In the genomic region with DNA sequence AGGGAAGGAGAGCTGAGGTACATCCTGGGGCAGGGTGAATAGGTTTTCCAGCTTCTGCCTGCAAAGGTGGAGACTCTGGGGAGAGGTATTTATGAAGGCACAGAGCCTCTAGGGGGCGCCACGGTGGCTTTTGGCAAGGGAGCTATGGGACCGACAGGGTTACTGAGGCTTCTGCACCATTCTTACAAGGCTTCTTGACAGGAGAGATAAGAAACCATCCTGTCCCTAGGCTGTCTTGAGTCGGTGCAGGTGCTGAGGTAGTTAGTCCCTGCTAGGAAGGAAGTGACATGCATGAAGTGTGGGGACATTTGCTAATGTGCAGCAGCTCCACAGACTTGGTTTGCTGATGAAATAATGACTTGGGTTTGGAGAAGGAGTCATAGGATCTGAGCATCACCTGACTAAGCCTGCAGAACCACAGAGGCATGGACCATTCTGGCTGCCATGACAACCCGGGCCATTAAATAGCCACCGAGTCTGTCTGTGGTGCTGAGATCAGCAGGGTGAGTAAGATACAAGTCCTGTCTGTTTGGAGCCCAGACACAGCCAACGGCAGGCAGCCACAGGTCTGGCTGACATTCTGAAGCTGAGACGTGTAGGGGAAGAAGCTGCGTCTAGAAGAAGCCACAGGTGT, we compare ENCODE assay signal across 9 mouse cellular contexts. TPM values are rescaled to one million over a fixed set of nuclear protein-coding genes. Genes with fewer than 3 reads are reported as not detected.
DNase-seq lines count a peak whose midpoint lies in the region; ATAC-seq and TF ChIP-seq lines count a peak whose summit lies in the region.
"Had no signal": no experiment of that assay in that cellular context is flagged by ENCODE, and none has a peak within 500 bp of the region (broad histone marks: within the 10 kb centered on the region; RNA-seq: fewer than 3 reads in every experiment).

No protein-coding gene starts in this region.

- no peak for ATAC-seq in stomach, postnatal 0 days (ENCODE audit: low FRiP score, low TSS enrichment)

- H3K4me1 ChIP-seq in stomach, postnatal 0 days (replicated peaks; ENCODE audit: control insufficient read depth, insufficient read depth) = no peaks in the 10 kb centered on the region

- no peak overlapping the region for H3K27ac ChIP-seq in stomach, postnatal 0 days (replicated peaks)
- H3K27ac ChIP-seq: macrophage had no signal

- no peak overlapping the region for H3K4me3 ChIP-seq in stomach, postnatal 0 days (ENCODE audit: low read depth, low read length)

- H3K27me3 ChIP-seq in stomach, postnatal 0 days (ENCODE audit: control insufficient read depth, insufficient read depth, low read length) = peaks cover 13% of the 10 kb centered on the region

- no peak for TF ChIP-seq POLR2A in brain, embryonic 14.5 days (IDR thresholded peaks at IDR 0.05; ENCODE audit: borderline replicate concordance, extremely low read depth, insufficient read depth, insufficient read length, poor library complexity, severe bottlenecking)

- 18% methylated on average over 9 of the region's 9 CpGs for WGBS in stomach, postnatal 0 days

- TF ChIP-seq EP300 in stomach, postnatal 0 days (optimal IDR thresholded peaks at IDR 0.05) = no peak

- TF ChIP-seq CTCF in brain, embryonic 14.5 days (IDR thresholded peaks at IDR 0.05; ENCODE audit: borderline replicate concordance, extremely low read depth, insufficient read depth, insufficient read length) = peak; percentile 31; the same call in 1 of the 2 replicates
- peak; percentile 59 for TF ChIP-seq CTCF in stomach, postnatal 0 days (IDR thresholded peaks at IDR 0.05; ENCODE audit: low read depth)

- H3K9me3 ChIP-seq in stomach, postnatal 0 days (ENCODE audit: control insufficient read depth, low read length) = no peaks in the 10 kb centered on the region

- intact Hi-C loops in heart, postnatal 10 days (cut with DNase I) = no loop called here

- H3K9ac ChIP-seq in stomach, postnatal 0 days (ENCODE audit: low read length) = no peak overlapping the region

- H3K4me2 ChIP-seq in stomach, postnatal 0 days (replicated peaks; ENCODE audit: low read depth) = no peak overlapping the region

- no peaks in the 10 kb centered on the region for H3K36me3 ChIP-seq in stomach, postnatal 0 days (ENCODE audit: control insufficient read depth, insufficient read depth, low read length)

- peak; percentile 31 to 44 for DNase-seq in adrenal gland, postnatal 36 days
- DNase-seq in adrenal gland, adult 2 months = no peak
- DNase-seq in lung, postnatal 14 days = peak; percentile 12
- DNase-seq in lung, postnatal 10 days = no peak
- no peak for DNase-seq in brain, embryonic 14.5 days (ENCODE audit: low read depth)
- DNase-seq in stomach, postnatal 0 days (ENCODE audit: low spot score) = peak; percentile 38
- DNase-seq in urinary bladder, postnatal 14 days (ENCODE audit: low spot score) = no peak
- DNase-seq in heart, postnatal 10 days = no peak

RNA-seq across cellular contexts. Expression of gene Rspo1, which starts 2.2 kb away (rescaled TPM):
- total RNA-seq in adrenal gland, postnatal 36 days (2021) = 1 to 10 TPM; 4.0 to 4.6 TPM
- total RNA-seq in adrenal gland, adult 2 months (2021) = 1 to 10 TPM; 5.1 to 7.5 TPM
- 6.8 and 7.1 TPM in 2 replicates for polyA plus RNA-seq in adrenal gland, adult 2 months (2012; rRNA removed)
- polyA plus RNA-seq in brain, embryonic 14.5 days (2012; rRNA removed) = 5.1 and 6.3 TPM in 2 replicates
- polyA plus RNA-seq in stomach, postnatal 0 days (2015; fragmentation: Nextera tagmentation; extraction: Ambion mirVana) = 6.3 and 6.9 TPM in 2 replicates
- 1 to 10 TPM; 3.4 to 5.6 TPM for total RNA-seq in heart, postnatal 10 days (2021)
- polyA plus RNA-seq: macrophage had no signal

RNA-seq across cellular contexts. Expression of gene Gnl2, which starts 32.4 kb away (rescaled TPM):
- total RNA-seq in adrenal gland, postnatal 36 days (2021) = 10 to 100 TPM; 44.9 to 63.1 TPM
- 10 to 100 TPM; 41.5 to 59.6 TPM for total RNA-seq in adrenal gland, adult 2 months (2021)
- polyA plus RNA-seq in adrenal gland, adult 2 months (2012; rRNA removed) = 6.6 and 7.2 TPM in 2 replicates
- 95.4 and 95.6 TPM in 2 replicates for polyA plus RNA-seq in brain, embryonic 14.5 days (2012; rRNA removed)
- polyA plus RNA-seq in stomach, postnatal 0 days (2015; fragmentation: Nextera tagmentation; extraction: Ambion mirVana) = 36.1 and 37.3 TPM in 2 replicates
- total RNA-seq in heart, postnatal 10 days (2021) = 10 to 100 TPM; 36.0 to 37.0 TPM

RNA-seq across cellular contexts. Expression of gene Cdca8, which starts 44.9 kb away (rescaled TPM):
- total RNA-seq in adrenal gland, postnatal 36 days (2021) = 1 to 10 TPM; 5.7 to 7.6 TPM
- 1 to 10 TPM; 2.0 to 4.8 TPM for total RNA-seq in adrenal gland, adult 2 months (2021)
- polyA plus RNA-seq in adrenal gland, adult 2 months (2012; rRNA removed) = 3.7 and 4.1 TPM in 2 replicates
- polyA plus RNA-seq in brain, embryonic 14.5 days (2012; rRNA removed) = 29.5 and 34.1 TPM in 2 replicates
- 26.9 and 34.9 TPM in 2 replicates for polyA plus RNA-seq in stomach, postnatal 0 days (2015; fragmentation: Nextera tagmentation; extraction: Ambion mirVana)
- 10 to 100 TPM; 15.4 to 16.6 TPM for total RNA-seq in heart, postnatal 10 days (2021)

RNA-seq across cellular contexts. Expression of gene 9930104L06Rik, which starts 47.2 kb away (rescaled TPM):
- total RNA-seq in adrenal gland, postnatal 36 days (2021) = 10 to 100 TPM in 1 of 2 experiments, 1 to 10 TPM in 1; 9.8 to 17.9 TPM
- total RNA-seq in adrenal gland, adult 2 months (2021) = 10 to 100 TPM; 10.3 to 15.3 TPM
- 13.2 and 21.1 TPM in 2 replicates for polyA plus RNA-seq in adrenal gland, adult 2 months (2012; rRNA removed)
- 18.3 and 22.3 TPM in 2 replicates for polyA plus RNA-seq in brain, embryonic 14.5 days (2012; rRNA removed)
- polyA plus RNA-seq in stomach, postnatal 0 days (2015; fragmentation: Nextera tagmentation; extraction: Ambion mirVana) = 6.1 and 6.9 TPM in 2 replicates
- 10 to 100 TPM; 10.7 to 11.2 TPM for total RNA-seq in heart, postnatal 10 days (2021)

Comparison
In these comparisons a context has a peak if more than half of its experiments do, and no peak if none do; other contexts are left out.
1. DNase-seq: peak in adrenal gland, postnatal 36 days (2 of 2), lung, postnatal 14 days (single experiment) and stomach, postnatal 0 days (single experiment); none in adrenal gland, adult 2 months (single experiment), lung, postnatal 10 days (single experiment), brain, embryonic 14.5 days (single experiment), urinary bladder, postnatal 14 days (single experiment) and heart, postnatal 10 days (0 of 2).